Mouse (Mus musculus): ENCODE results near the gene Zkscan6.
A peak's percentile ranks its signal among the peaks of the same experiment; 100 is the strongest.

The Zkscan6 gene

GRCm38 (mm10) chr11:65812088-65812487 is 5.1 kb downstream of the Zkscan6 start:
- DNase-seq (ENCODE audit: low read depth, low spot score): no peak

GRCm38 (mm10) chr11:65814381-65814780 is 7.4 kb downstream of the Zkscan6 start:
- no peak for DNase-seq (ENCODE audit: low read depth, low spot score)

- DNase-seq (ENCODE audit: low read depth, low spot score): no peak
Observed at GRCm38 (mm10) chr11:65816237-65816636, 9.3 kb downstream of the Zkscan6 start.

- DNase-seq (ENCODE audit: low read depth, low spot score): no peak
Observed at GRCm38 (mm10) chr11:65818193-65818592, 11.2 kb downstream of the Zkscan6 start.

GRCm38 (mm10) chr11:65820280-65820679 is 13.3 kb downstream of the Zkscan6 start:
- no peak for DNase-seq (ENCODE audit: low read depth, low spot score)

- peak; percentile 75 for DNase-seq (ENCODE audit: low read depth, low spot score)
Observed at GRCm38 (mm10) chr11:65820877-65821276, 13.9 kb downstream of the Zkscan6 start.

GRCm38 (mm10) chr11:65824556-65824955 is 17.6 kb downstream of the Zkscan6 start:
- DNase-seq (ENCODE audit: low read depth, low spot score): no peak

- DNase-seq (ENCODE audit: low read depth, low spot score): no peak
Observed at GRCm38 (mm10) chr11:65838999-65839398, 32.0 kb downstream of the Zkscan6 start.

- no peak for DNase-seq (ENCODE audit: low read depth, low spot score)
Observed at GRCm38 (mm10) chr11:65846446-65846845, 39.5 kb downstream of the Zkscan6 start.

GRCm38 (mm10) chr11:65852066-65852465 is 45.1 kb downstream of the Zkscan6 start:
- DNase-seq (ENCODE audit: low read depth, low spot score): peak; percentile 16

GRCm38 (mm10) chr11:65861476-65861875 is 54.5 kb downstream of the Zkscan6 start:
- DNase-seq (ENCODE audit: low read depth, low spot score): peak; percentile 27

GRCm38 (mm10) chr11:65877146-65877775 is 70.3 kb downstream of the Zkscan6 start:
- no peak for DNase-seq (ENCODE audit: low read depth, low spot score)
